Mouse (Mus musculus): ENCODE measurements around the gene Thumpd1. TPM values are rescaled to one million over a fixed set of nuclear protein-coding genes. Genes with fewer than 3 reads are reported as not detected.

Gene Thumpd1
- polyA plus RNA-seq, 1 experiment: 14.2 TPM

DNA sequence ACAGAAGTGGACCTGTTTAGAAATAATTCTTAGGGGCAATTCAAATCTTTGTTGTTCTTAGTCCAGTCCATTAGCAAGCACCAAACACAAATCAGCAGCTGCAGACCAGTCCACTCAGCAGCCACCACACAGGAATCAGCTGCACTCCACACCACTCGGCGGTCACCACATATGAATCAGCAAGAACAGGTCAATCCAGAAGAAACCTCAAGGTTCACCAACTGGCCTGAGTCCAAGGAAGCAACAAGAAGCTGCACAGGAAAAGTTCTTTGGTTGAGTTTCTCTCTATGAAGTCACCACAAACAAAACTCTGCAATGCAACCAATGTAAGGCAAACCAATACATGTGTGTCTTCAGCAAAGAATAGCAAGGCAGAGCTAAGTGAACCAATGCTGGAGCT lies 7.0 kb upstream of the Thumpd1 start:
- H3ac ChIP-seq (ENCODE audit: control insufficient read depth, insufficient read length): no peak overlapping the region
- H3K79me2 ChIP-seq (ENCODE audit: control insufficient read depth, insufficient read depth): no peaks in the 10 kb centered on the region
- no peaks in the 10 kb centered on the region for H3K27me3 ChIP-seq (ENCODE audit: control insufficient read depth, insufficient read depth, insufficient read length)
- no peak for TF ChIP-seq POLR2AphosphoS2 (IDR thresholded peaks at IDR 0.05; ENCODE audit: insufficient read length, low read depth)
- no peak for TF ChIP-seq REST (IDR thresholded peaks at IDR 0.05; ENCODE audit: insufficient read depth, insufficient read length)
- no peak for TF ChIP-seq POLR2A (IDR thresholded peaks at IDR 0.05; ENCODE audit: insufficient read length, low read depth)
- no peak for TF ChIP-seq MAX (IDR thresholded peaks at IDR 0.05; ENCODE audit: low read depth)
- no peak for TF ChIP-seq TCF12 (IDR thresholded peaks at IDR 0.05; ENCODE audit: insufficient read depth, poor library complexity, severe bottlenecking)
- TF ChIP-seq E2F4 (IDR thresholded peaks at IDR 0.05; ENCODE audit: insufficient read depth): no peak
- no peak for TF ChIP-seq MYOG (IDR thresholded peaks at IDR 0.05; ENCODE audit: control insufficient read depth in 1 of 3, insufficient read depth in 1 of 3, insufficient read length in 2 of 3, low read depth in 2 of 3)
- no peak for TF ChIP-seq SRF (IDR thresholded peaks at IDR 0.05; ENCODE audit: control insufficient read depth, insufficient read length, low read depth)
- no peak overlapping the region for H3K4me2 ChIP-seq (ENCODE audit: low read depth)
- no peaks in the 10 kb centered on the region for H3K36me3 ChIP-seq (ENCODE audit: control insufficient read depth, insufficient read depth)
- H3K4me3 ChIP-seq: no peak overlapping the region

DNA sequence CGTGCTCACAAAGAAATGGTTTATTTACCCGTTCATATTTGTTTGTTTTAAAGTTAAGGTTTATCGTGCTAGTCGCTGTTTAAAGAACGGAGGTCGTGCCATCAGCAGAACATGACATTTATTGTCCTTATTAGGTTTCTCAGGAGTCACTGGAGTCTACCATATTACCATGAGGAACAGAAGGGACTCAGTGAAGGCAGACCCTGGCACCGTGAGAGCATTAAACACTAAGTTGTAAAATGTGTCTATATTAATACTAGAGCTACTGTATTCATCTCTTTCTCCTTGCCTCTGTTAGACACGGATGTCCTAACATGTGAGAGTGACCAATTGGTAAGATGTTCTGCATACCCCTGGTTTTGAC lies 331 bp upstream of the Thumpd1 start:
- H3K4me2 ChIP-seq (ENCODE audit: low read depth): peak overlapping the region; percentile 90
- peaks cover 11% of the 10 kb centered on the region for H3K79me2 ChIP-seq (ENCODE audit: control insufficient read depth, insufficient read depth)
- peaks cover 22% of the 10 kb centered on the region for H3K36me3 ChIP-seq (ENCODE audit: control insufficient read depth, insufficient read depth)
- H3K27me3 ChIP-seq (ENCODE audit: control insufficient read depth, insufficient read depth, insufficient read length): no peaks in the 10 kb centered on the region
- H3K4me3 ChIP-seq: peak overlapping the region; percentile 89
- TF ChIP-seq TCF3 (IDR thresholded peaks at IDR 0.05; ENCODE audit: insufficient read length, low read depth) (no peak), MAX (IDR thresholded peaks at IDR 0.05; ENCODE audit: low read depth) (no peak), MYOD1 (IDR thresholded peaks at IDR 0.05; ENCODE audit: control insufficient read depth in 1 of 3, insufficient read length in 2 of 3, low read depth in 2 of 3) (no peak), POLR2A (IDR thresholded peaks at IDR 0.05; ENCODE audit: insufficient read length, low read depth) (no peak), E2F4 (IDR thresholded peaks at IDR 0.05; ENCODE audit: insufficient read depth) (no peak), MYOG (IDR thresholded peaks at IDR 0.05; ENCODE audit: control insufficient read depth in 1 of 3, insufficient read depth in 1 of 3, insufficient read length in 2 of 3, low read depth in 2 of 3) (no peak), TCF12 (IDR thresholded peaks at IDR 0.05; ENCODE audit: insufficient read depth, poor library complexity, severe bottlenecking) (no peak), POLR2AphosphoS2 (IDR thresholded peaks at IDR 0.05; ENCODE audit: insufficient read length, low read depth) (no peak), USF1 (IDR thresholded peaks at IDR 0.05; ENCODE audit: low read depth) (no peak), CEBPB (IDR thresholded peaks at IDR 0.05; ENCODE audit: insufficient read depth, poor library complexity, severe bottlenecking) (no peak), REST (IDR thresholded peaks at IDR 0.05; ENCODE audit: insufficient read depth, insufficient read length) (no peak), SRF (IDR thresholded peaks at IDR 0.05; ENCODE audit: control insufficient read depth, insufficient read length, low read depth) (no peak)
- peak overlapping the region; percentile 43 for H3ac ChIP-seq (ENCODE audit: control insufficient read depth, insufficient read length)

DNA sequence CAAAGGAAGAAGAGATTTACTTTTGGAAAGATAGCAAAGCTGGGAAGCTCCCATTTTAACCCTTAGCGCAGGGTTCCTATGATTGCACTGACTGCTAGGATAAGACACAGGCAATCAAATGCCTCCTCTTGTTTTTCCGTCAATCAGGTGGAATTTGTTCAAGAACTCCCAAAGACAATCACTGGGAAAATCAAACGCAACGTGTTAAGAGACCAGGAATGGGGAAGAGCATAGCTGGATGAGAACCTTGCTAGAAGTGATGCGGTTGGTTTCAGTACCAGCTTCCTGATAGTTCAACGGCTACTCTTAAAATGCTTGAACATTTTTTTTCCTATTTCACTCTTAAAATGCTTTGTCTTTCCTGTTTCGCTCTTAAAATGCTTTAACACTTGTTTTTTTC lies 6.5 kb downstream of the Thumpd1 start:
- TF ChIP-seq MYOD1 (IDR thresholded peaks at IDR 0.05; ENCODE audit: control insufficient read depth in 1 of 3, insufficient read length in 2 of 3, low read depth in 2 of 3) (no peak), MAX (IDR thresholded peaks at IDR 0.05; ENCODE audit: low read depth) (no peak), POLR2AphosphoS2 (IDR thresholded peaks at IDR 0.05; ENCODE audit: insufficient read length, low read depth) (no peak), CEBPB (IDR thresholded peaks at IDR 0.05; ENCODE audit: insufficient read depth, poor library complexity, severe bottlenecking) (no peak), MYOG (IDR thresholded peaks at IDR 0.05; ENCODE audit: control insufficient read depth in 1 of 3, insufficient read depth in 1 of 3, insufficient read length in 2 of 3, low read depth in 2 of 3) (no peak), TCF3 (IDR thresholded peaks at IDR 0.05; ENCODE audit: insufficient read length, low read depth) (no peak), TCF12 (IDR thresholded peaks at IDR 0.05; ENCODE audit: insufficient read depth, poor library complexity, severe bottlenecking) (no peak), SRF (IDR thresholded peaks at IDR 0.05; ENCODE audit: control insufficient read depth, insufficient read length, low read depth) (no peak), REST (IDR thresholded peaks at IDR 0.05; ENCODE audit: insufficient read depth, insufficient read length) (no peak), E2F4 (IDR thresholded peaks at IDR 0.05; ENCODE audit: insufficient read depth) (no peak), POLR2A (IDR thresholded peaks at IDR 0.05; ENCODE audit: insufficient read length, low read depth) (no peak), USF1 (IDR thresholded peaks at IDR 0.05; ENCODE audit: low read depth) (no peak)
- Histone ChIP-seq H3K4me2 (ENCODE audit: low read depth) (no peak overlapping the region), H3K27me3 (ENCODE audit: control insufficient read depth, insufficient read depth, insufficient read length) (no peaks in the 10 kb centered on the region), H3K4me3 (no peak overlapping the region), H3ac (ENCODE audit: control insufficient read depth, insufficient read length) (no peak overlapping the region), H3K36me3 (ENCODE audit: control insufficient read depth, insufficient read depth) (peaks cover 21% of the 10 kb centered on the region), H3K79me2 (ENCODE audit: control insufficient read depth, insufficient read depth) (no peaks in the 10 kb centered on the region)

DNA sequence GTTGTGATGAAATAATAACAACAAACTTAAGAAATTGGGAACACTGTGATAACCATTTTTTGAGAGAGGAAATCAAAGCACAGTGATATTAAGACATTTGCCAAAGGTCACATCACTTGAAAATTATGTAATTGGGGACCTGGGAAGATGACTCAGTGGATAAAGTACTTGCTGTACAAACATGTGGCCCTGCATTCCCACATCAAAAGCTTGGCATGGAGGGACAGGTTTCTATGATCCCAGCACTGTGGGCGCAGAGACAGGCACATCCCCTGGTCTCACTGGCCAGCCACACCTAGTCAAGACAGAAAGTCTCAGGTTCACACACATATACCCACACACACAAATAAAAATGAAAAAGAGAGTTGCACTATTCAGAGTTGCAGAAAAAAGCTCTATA lies 25.7 kb downstream of the Thumpd1 start:
- no peak overlapping the region for H3K4me3 ChIP-seq
- no peak overlapping the region for H3K4me2 ChIP-seq (ENCODE audit: low read depth)
- no peak overlapping the region for H3ac ChIP-seq (ENCODE audit: control insufficient read depth, insufficient read length)
- no peaks in the 10 kb centered on the region for H3K79me2 ChIP-seq (ENCODE audit: control insufficient read depth, insufficient read depth)
- H3K27me3 ChIP-seq (ENCODE audit: control insufficient read depth, insufficient read depth, insufficient read length): no peaks in the 10 kb centered on the region
- no peaks in the 10 kb centered on the region for H3K36me3 ChIP-seq (ENCODE audit: control insufficient read depth, insufficient read depth)
- TF ChIP-seq MYOD1 (IDR thresholded peaks at IDR 0.05; ENCODE audit: control insufficient read depth in 1 of 3, insufficient read length in 2 of 3, low read depth in 2 of 3): no peak
- TF ChIP-seq USF1 (IDR thresholded peaks at IDR 0.05; ENCODE audit: low read depth): no peak
- TF ChIP-seq REST (IDR thresholded peaks at IDR 0.05; ENCODE audit: insufficient read depth, insufficient read length): no peak
- TF ChIP-seq POLR2A (IDR thresholded peaks at IDR 0.05; ENCODE audit: insufficient read length, low read depth): no peak
- no peak for TF ChIP-seq MAX (IDR thresholded peaks at IDR 0.05; ENCODE audit: low read depth)
- TF ChIP-seq POLR2AphosphoS2 (IDR thresholded peaks at IDR 0.05; ENCODE audit: insufficient read length, low read depth): no peak
- no peak for TF ChIP-seq SRF (IDR thresholded peaks at IDR 0.05; ENCODE audit: control insufficient read depth, insufficient read length, low read depth)
- TF ChIP-seq TCF12 (IDR thresholded peaks at IDR 0.05; ENCODE audit: insufficient read depth, poor library complexity, severe bottlenecking): no peak
- TF ChIP-seq E2F4 (IDR thresholded peaks at IDR 0.05; ENCODE audit: insufficient read depth): no peak
- TF ChIP-seq MYOG (IDR thresholded peaks at IDR 0.05; ENCODE audit: control insufficient read depth in 1 of 3, insufficient read depth in 1 of 3, insufficient read length in 2 of 3, low read depth in 2 of 3): no peak
- TF ChIP-seq CEBPB (IDR thresholded peaks at IDR 0.05; ENCODE audit: insufficient read depth, poor library complexity, severe bottlenecking): no peak
- no peak for TF ChIP-seq TCF3 (IDR thresholded peaks at IDR 0.05; ENCODE audit: insufficient read length, low read depth)

Data from myocyte (in vitro differentiated cells).